Mouse (Mus musculus): ENCODE results near the gene Clasp1. TPM values are rescaled to one million over a fixed set of nuclear protein-coding genes. Genes with fewer than 3 reads are reported as not detected.

Gene Clasp1
- total and polyA plus RNA-seq, 3 experiments: 32.0 to 53.2 (median 42.2) TPM

DNA sequence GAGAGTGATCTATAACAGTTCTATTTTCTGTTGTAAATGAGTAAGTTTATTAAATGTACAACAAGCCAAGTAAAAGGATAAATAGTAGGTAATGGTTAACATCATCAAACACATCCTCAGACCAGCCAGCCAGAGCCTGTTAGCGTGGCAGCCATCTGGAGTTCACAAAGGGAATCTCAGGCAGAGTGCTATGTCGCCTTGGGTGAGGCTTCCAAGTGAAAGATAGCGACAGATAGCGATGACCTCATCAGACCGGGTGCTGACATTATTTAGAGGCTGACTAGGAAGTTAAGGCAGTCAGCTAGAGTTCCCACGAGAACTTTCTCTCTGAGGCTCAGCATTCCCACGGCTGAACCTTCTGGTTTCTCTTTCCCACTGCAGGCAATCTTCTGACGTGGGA lies 83.5 kb downstream of the Clasp1 start:
- TF ChIP-seq NELFE (IDR thresholded peaks at IDR 0.05; ENCODE audit: low read depth, low read length) (no peak), PAX5 (IDR thresholded peaks at IDR 0.05; ENCODE audit: low read length) (no peak), ETS1 (conservative IDR thresholded peaks at IDR 0.05; ENCODE audit: low read depth, low read length) (no peak), E2F4 (IDR thresholded peaks at IDR 0.05; ENCODE audit: insufficient replicate concordance, low read depth, low read length) (no peak), MAFK (IDR thresholded peaks at IDR 0.05; ENCODE audit: insufficient replicate concordance, low read length) (no peak), MXI1 (IDR thresholded peaks at IDR 0.05; ENCODE audit: low read depth, low read length) (no peak), MAX (IDR thresholded peaks at IDR 0.05; ENCODE audit: low read length) (no peak), KAT2A (IDR thresholded peaks at IDR 0.05; ENCODE audit: insufficient replicate concordance, low read length) (no peak), RCOR1 (conservative IDR thresholded peaks at IDR 0.05; ENCODE audit: low read depth, low read length) (no peak), ZC3H11A (IDR thresholded peaks at IDR 0.05; ENCODE audit: low read depth, low read length) (no peak), RAD21 (IDR thresholded peaks at IDR 0.05; ENCODE audit: low read depth, low read length) (no peak), IRF4 (IDR thresholded peaks at IDR 0.05; ENCODE audit: low read depth, low read length) (no peak), SMC3 (IDR thresholded peaks at IDR 0.05; ENCODE audit: low read depth, low read length) (no peak), BHLHE40 (IDR thresholded peaks at IDR 0.05; ENCODE audit: low read depth, low read length) (no peak), POLR2A (IDR thresholded peaks at IDR 0.05; ENCODE audit: low read depth, low read length) (no peak), POLR2AphosphoS2 (IDR thresholded peaks at IDR 0.05; ENCODE audit: low read depth, low read length) (no peak), CHD2 (IDR thresholded peaks at IDR 0.05; ENCODE audit: low read length) (no peak), TCF12 (IDR thresholded peaks at IDR 0.05; ENCODE audit: low read depth, low read length) (no peak), JUN (IDR thresholded peaks at IDR 0.05; ENCODE audit: insufficient read depth, low read depth, low read length) (no peak)
- DNase-seq (ENCODE audit: extremely low read depth): no peak
- Histone ChIP-seq H3K4me1 (ENCODE audit: control insufficient read depth in 1 of 2, insufficient read depth in 2 of 2) (peaks cover 0 to 16% of the 10 kb centered on the region in 2 experiments; a peak in 2 of 4 replicates), H3K9ac (ENCODE audit: insufficient read depth, low read depth) (no peak overlapping the region), H3K27ac (ENCODE audit: insufficient read depth, low read depth) (no peak overlapping the region), H3K4me2 (ENCODE audit: insufficient read depth, low read depth, poor library complexity, severe bottlenecking) (no peak overlapping the region), H3K79me2 (replicated peaks; ENCODE audit: control insufficient read depth, extremely low read depth, insufficient read depth, poor library complexity, severe bottlenecking) (no peaks in the 10 kb centered on the region), H3K4me3 (replicated peaks in 1 of 3; ENCODE audit: low read depth in 2 of 3, low read length in 2 of 3, poor library complexity in 1 of 3) (no peak overlapping the region), H3K27me3 (replicated peaks) (no peaks in the 10 kb centered on the region), H3K36me3 (replicated peaks in 1 of 2; ENCODE audit: control insufficient read depth in 1 of 2, insufficient read depth in 1 of 2, low read length in 1 of 2) (peaks cover 61 to 91% of the 10 kb centered on the region in 2 experiments), H3K9me3 (replicated peaks; ENCODE audit: low read length) (no peaks in the 10 kb centered on the region)
- in situ Hi-C loops (cut with MboI; ENCODE audit: low pct_ligation_motif_present, low pct_unique_long_range_greater_than_20kb, low sequenced_read_pairs) (no loop called here), dilution Hi-C loops (cut with MboI; ENCODE audit: extremely low pct_ligation_motif_present, extremely low pct_unique_long_range_greater_than_20kb, low sequenced_read_pairs) (no loop called here)

GRCm38 (mm10) chr1:118476919-118477318 lies 88.1 kb downstream of the Clasp1 start:
- no peaks in the 10 kb centered on the region; the same call in 1 of the 2 replicates for H3K79me2 ChIP-seq (replicated peaks; ENCODE audit: control insufficient read depth, extremely low read depth, insufficient read depth, poor library complexity, severe bottlenecking)
- peak; percentile 51 for DNase-seq (ENCODE audit: extremely low read depth)
- peaks cover 43 to 76% of the 10 kb centered on the region in 2 experiments for H3K36me3 ChIP-seq (replicated peaks in 1 of 2; ENCODE audit: control insufficient read depth in 1 of 2, insufficient read depth in 1 of 2, low read length in 1 of 2)
- H3K27me3 ChIP-seq (replicated peaks): no peaks in the 10 kb centered on the region
- no peak overlapping the region for H3K27ac ChIP-seq (ENCODE audit: insufficient read depth, low read depth)
- H3K4me1 ChIP-seq (ENCODE audit: control insufficient read depth in 1 of 2, insufficient read depth in 2 of 2): peaks cover 5 to 16% of the 10 kb centered on the region in 2 experiments; a peak in 3 of 4 replicates
- dilution Hi-C loops (cut with MboI; ENCODE audit: extremely low pct_ligation_motif_present, extremely low pct_unique_long_range_greater_than_20kb, low sequenced_read_pairs): no loop called here
- no peak overlapping the region for H3K4me2 ChIP-seq (ENCODE audit: insufficient read depth, low read depth, poor library complexity, severe bottlenecking)
- no peak overlapping the region for H3K9ac ChIP-seq (ENCODE audit: insufficient read depth, low read depth)
- no peaks in the 10 kb centered on the region for H3K9me3 ChIP-seq (replicated peaks; ENCODE audit: low read length)
- no peak overlapping the region for H3K4me3 ChIP-seq (replicated peaks in 1 of 3; ENCODE audit: low read depth in 2 of 3, low read length in 2 of 3, poor library complexity in 1 of 3)
- in situ Hi-C loops (cut with MboI; ENCODE audit: low pct_ligation_motif_present, low pct_unique_long_range_greater_than_20kb, low sequenced_read_pairs): no loop called here
- TF ChIP-seq MAZ (IDR thresholded peaks at IDR 0.05; ENCODE audit: low read depth, low read length) (no peak), NELFE (IDR thresholded peaks at IDR 0.05; ENCODE audit: low read depth, low read length) (no peak), MYC (IDR thresholded peaks at IDR 0.05; ENCODE audit: low read depth, low read length) (peak; percentile 98), RCOR1 (conservative IDR thresholded peaks at IDR 0.05; ENCODE audit: low read depth, low read length) (no peak), SMC3 (IDR thresholded peaks at IDR 0.05; ENCODE audit: low read depth, low read length) (peak; percentile 75), MXI1 (IDR thresholded peaks at IDR 0.05; ENCODE audit: low read depth, low read length) (peak; percentile 68), IRF4 (IDR thresholded peaks at IDR 0.05; ENCODE audit: low read depth, low read length) (no peak), TCF12 (IDR thresholded peaks at IDR 0.05; ENCODE audit: low read depth, low read length) (no peak), POLR2A (IDR thresholded peaks at IDR 0.05; ENCODE audit: low read depth, low read length) (no peak), HCFC1 (IDR thresholded peaks at IDR 0.05; ENCODE audit: low read depth, low read length) (no peak), SIN3A (IDR thresholded peaks at IDR 0.05; ENCODE audit: low read length) (no peak), ELF1 (IDR thresholded peaks at IDR 0.05; ENCODE audit: low read depth, low read length) (no peak), E2F4 (IDR thresholded peaks at IDR 0.05; ENCODE audit: insufficient replicate concordance, low read depth, low read length) (no peak), TBP (conservative IDR thresholded peaks at IDR 0.05; ENCODE audit: low read depth, low read length) (no peak), MEF2A (IDR thresholded peaks at IDR 0.05; ENCODE audit: borderline replicate concordance, low read depth, low read length) (no peak), UBTF (IDR thresholded peaks at IDR 0.05; ENCODE audit: low read depth, low read length) (no peak), EP300 (IDR thresholded peaks at IDR 0.05; ENCODE audit: low read length) (no peak), MAX (IDR thresholded peaks at IDR 0.05; ENCODE audit: low read length) (peak; percentile 89), ZKSCAN1 (IDR thresholded peaks at IDR 0.05; ENCODE audit: borderline replicate concordance, low read depth, low read length) (no peak), KAT2A (IDR thresholded peaks at IDR 0.05; ENCODE audit: insufficient replicate concordance, low read length) (no peak), RAD21 (IDR thresholded peaks at IDR 0.05; ENCODE audit: low read depth, low read length) (peak; percentile 80), CTCF (conservative IDR thresholded peaks at IDR 0.05 in 1 of 2, IDR thresholded peaks at IDR 0.05 in 1 of 2; ENCODE audit: low read depth in 2 of 2, low read length in 2 of 2) (peak in 1 of 2 experiments; percentile 79; a peak in 3 of 4 replicates), NRF1 (IDR thresholded peaks at IDR 0.05; ENCODE audit: low read depth, low read length) (no peak), BHLHE40 (IDR thresholded peaks at IDR 0.05; ENCODE audit: low read depth, low read length) (no peak)
